Mouse (Mus musculus) liver, adult 2 months (tissue): ENCODE results near the gene Nfic. TPM values are rescaled to one million over a fixed set of nuclear protein-coding genes. Genes with fewer than 3 reads are reported as not detected.

Experiments
- DNase-seq: peaks from one replicate; pipeline ENCODE4 v3.0.0-alpha.2; 2011; ENCODE audit warnings: low read depth, low spot score; ENCODE audit errors: extremely low read depth
- H3K27ac ChIP-seq: fragments of 200-500 bp; replicated peaks from 2 replicates; pipeline ENCODE4 v1.5.1; 2012; ENCODE audit warnings: low read depth, mild to moderate bottlenecking, control low read depth, inconsistent platforms, low read length; ENCODE audit not compliant: insufficient read depth
- H3K27me3 ChIP-seq: fragments of 200-500 bp; 2 replicates; pipeline ENCODE4 v1.6.1; 2012; ENCODE audit warnings: mild to moderate bottlenecking, moderate library complexity, low read length, inconsistent platforms; ENCODE audit not compliant: control insufficient read depth, insufficient read depth
- H3K36me3 ChIP-seq: fragments of 200-500 bp; 2 replicates; pipeline ENCODE4 v1.6.1; 2012; ENCODE audit warnings: low read length, inconsistent platforms; ENCODE audit not compliant: control insufficient read depth, insufficient read depth
- H3K4me1 ChIP-seq: fragments of 200-500 bp; 2 replicates; pipeline ENCODE4 v1.6.1; 2011; ENCODE audit warnings: low read length; ENCODE audit not compliant: control insufficient read depth, insufficient read depth
- H3K4me3 ChIP-seq: fragments of 200-500 bp; 2 replicates; pipeline ENCODE4 v1.5.1; 2011; ENCODE audit warnings: low read depth, mild to moderate bottlenecking, control low read depth, low read length, moderate library complexity; ENCODE audit not compliant: insufficient read depth
- H3K79me2 ChIP-seq: fragments of 200-500 bp; 2 replicates; pipeline ENCODE4 v1.6.1; 2012; ENCODE audit warnings: inconsistent platforms, mild to moderate bottlenecking, low read length, moderate library complexity; ENCODE audit not compliant: control insufficient read depth, insufficient read depth
- H3K9ac ChIP-seq: fragments of 200-500 bp; 2 replicates; pipeline ENCODE4 v1.6.1; 2012; ENCODE audit warnings: low read depth, mild to moderate bottlenecking, control low read depth, inconsistent platforms, low read length
- CTCF ChIP-seq: fragments of 200-500 bp; IDR thresholded peaks from 2 replicates; pipeline ENCODE4 v1.5.1; 2011; ENCODE audit warnings: low read depth, low read length, control low read depth
- POLR2A ChIP-seq: fragments of 200-500 bp; IDR thresholded peaks from 2 replicates; pipeline ENCODE4 v1.6.1; 2011; ENCODE audit warnings: low read length, control low read depth; ENCODE audit not compliant: insufficient read depth; ENCODE audit errors: extremely low read depth
- WGBS: fragments of 180-500 bp; shearing (Covaris S2); methylation state at CpG from one replicate; pipeline ENCODE4 v1.1.7; 2018; 5-methylcytosine and 5-hydroxymethylcytosine counted together
- polyA plus RNA-seq: library from polyadenylated mRNA; depleted of rRNA; stranded (reverse); fragments of >200 nt; gene quantifications from 2 replicates; pipeline ENCODE4 v1.2.3, GENCODE M21; 2012
- total RNA-seq: library from RNA; depleted of rRNA; stranded (reverse); fragments of >200 nt; gene quantifications from 2 replicates; pipeline ENCODE4 v1.2.3, GENCODE M21; 2014

The Nfic gene
- total and polyA plus RNA-seq, 2 experiments = 7.4 to 32.8 TPM

GRCm38 (mm10) chr10:81433541-81434289 is 21.7 kb downstream of the Nfic start:
- H3K36me3 ChIP-seq = no peaks in the 10 kb centered on the region
- DNase-seq = peak; percentile 71
- H3K4me1 ChIP-seq = peaks cover 39% of the 10 kb centered on the region
- peak overlapping the region; percentile 38; the same call in 1 of the 2 replicates for H3K4me3 ChIP-seq
- H3K27ac ChIP-seq = peak overlapping the region; percentile 87
- TF ChIP-seq CTCF = peak; percentile 67
- TF ChIP-seq POLR2A = no peak
- WGBS = 40% methylated on average over 26 of the region's 26 CpGs
- no peaks in the 10 kb centered on the region for H3K27me3 ChIP-seq
- H3K79me2 ChIP-seq = no peaks in the 10 kb centered on the region
- peak overlapping the region; percentile 55 for H3K9ac ChIP-seq

DNA sequence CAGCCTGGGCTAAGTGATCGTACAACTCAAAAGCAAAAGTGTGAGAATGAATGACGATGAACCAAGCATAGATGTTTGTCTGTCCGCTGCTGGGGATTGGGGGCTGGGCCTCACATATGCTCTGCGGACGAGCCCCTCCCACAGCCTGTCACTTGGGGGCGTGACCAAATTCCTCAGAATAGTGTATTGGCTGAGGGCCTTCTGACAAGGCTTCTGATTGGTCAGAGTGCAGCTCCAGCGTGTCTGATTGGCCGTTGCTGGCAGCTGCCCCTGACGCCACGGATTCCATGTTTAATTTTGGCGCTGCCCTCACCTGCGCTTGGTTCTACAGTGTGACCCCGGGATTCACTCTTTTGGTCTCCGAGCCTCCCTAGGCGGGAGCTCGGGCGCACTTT is 22.6 kb downstream of the Nfic start:
- under 1% methylated on average over 17 of the region's 17 CpGs for WGBS
- Histone ChIP-seq H3K4me3 (peak overlapping the region; percentile 28; the same call in 1 of the 2 replicates), H3K9ac (peak overlapping the region; percentile 36), H3K36me3 (no peaks in the 10 kb centered on the region), H3K27me3 (no peaks in the 10 kb centered on the region), H3K79me2 (peaks cover 3% of the 10 kb centered on the region; the same call in 1 of the 2 replicates), H3K27ac (peak overlapping the region; percentile 87), H3K4me1 (peaks cover 39% of the 10 kb centered on the region)
- no peak for TF ChIP-seq CTCF
- TF ChIP-seq POLR2A = no peak
- DNase-seq = peak; percentile 93

DNA sequence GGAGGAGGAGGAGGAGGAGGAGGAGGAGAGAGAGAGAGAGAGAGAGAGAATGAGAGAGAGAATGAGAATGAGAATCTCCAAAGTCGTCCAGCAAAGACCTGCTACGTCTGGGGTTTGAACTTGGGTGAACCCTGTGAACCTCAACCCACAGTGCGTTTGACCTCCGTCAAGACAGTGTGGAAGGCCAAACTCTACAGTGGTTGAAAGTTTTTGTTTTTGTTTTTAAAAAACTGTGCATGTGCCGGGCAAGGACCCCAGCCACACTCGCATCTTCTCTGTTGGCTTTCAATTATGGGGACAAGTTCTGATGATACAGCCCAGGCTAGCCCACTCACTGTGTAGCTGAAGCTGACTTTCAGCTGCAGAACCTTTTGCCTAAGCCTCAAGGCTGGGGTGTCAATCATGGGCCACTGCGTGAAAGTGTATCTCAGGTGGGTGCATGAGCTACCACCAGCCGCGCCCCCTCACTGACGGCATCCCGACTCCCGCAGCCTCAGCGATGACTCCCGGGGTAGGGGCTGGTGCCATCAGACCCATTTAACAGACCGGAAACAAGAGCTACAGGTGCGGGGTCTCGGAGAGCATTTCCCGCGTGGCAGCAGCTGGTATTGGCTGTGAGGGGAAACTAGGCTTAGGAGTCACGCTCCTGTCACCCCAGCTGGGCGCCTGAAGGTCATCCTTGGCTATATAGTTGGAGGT is 23.1 kb downstream of the Nfic start:
- Histone ChIP-seq H3K4me1 (peaks cover 41% of the 10 kb centered on the region), H3K36me3 (no peaks in the 10 kb centered on the region), H3K4me3 (no peak overlapping the region), H3K79me2 (peaks cover 5% of the 10 kb centered on the region; the same call in 1 of the 2 replicates), H3K27ac (peak overlapping the region; percentile 8; the same call in 1 of the 2 replicates), H3K27me3 (no peaks in the 10 kb centered on the region), H3K9ac (no peak overlapping the region)
- DNase-seq = no peak
- WGBS = 51% methylated on average over 21 of the region's 21 CpGs
- no peak for TF ChIP-seq POLR2A
- TF ChIP-seq CTCF = no peak

DNA sequence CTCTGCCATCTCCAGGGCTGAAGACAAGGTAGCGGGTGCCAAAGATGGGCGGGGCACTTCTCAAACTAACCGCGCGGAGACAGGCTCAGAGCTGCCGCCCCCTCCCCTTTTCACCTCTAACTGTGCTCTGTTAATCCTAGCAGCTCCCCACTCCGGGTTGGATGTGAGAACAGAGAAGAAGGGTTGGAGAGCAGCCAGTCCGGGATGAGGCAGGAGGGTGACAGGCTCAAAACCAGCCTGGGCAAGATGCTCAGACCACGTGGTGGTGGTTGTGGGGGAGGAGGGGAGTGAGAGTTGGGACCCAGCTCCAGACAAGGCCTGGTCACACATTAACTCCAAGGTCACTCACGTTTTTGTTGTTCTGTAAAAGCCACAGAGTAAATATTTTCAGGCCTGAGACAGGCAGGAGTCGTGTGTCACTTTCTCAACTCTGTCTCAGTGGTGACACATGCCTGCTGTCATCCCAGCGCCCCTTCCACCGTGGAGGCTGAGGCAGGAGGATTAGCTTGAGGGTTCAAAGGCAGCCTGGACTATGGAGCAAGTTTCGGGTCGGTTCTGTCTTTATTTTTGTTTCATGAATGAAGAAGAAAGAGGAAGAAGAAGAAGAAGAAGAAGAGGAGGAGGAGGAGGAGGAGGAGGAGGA is 23.8 kb downstream of the Nfic start:
- peak; percentile 88 for DNase-seq
- Histone ChIP-seq H3K9ac (no peak overlapping the region), H3K27ac (peak overlapping the region; percentile 41), H3K4me1 (peaks cover 43% of the 10 kb centered on the region), H3K36me3 (no peaks in the 10 kb centered on the region), H3K4me3 (0 out of 2 replicates have a peak overlapping the region, but pooled peaks have one; percentile 73), H3K27me3 (no peaks in the 10 kb centered on the region), H3K79me2 (peaks cover 7% of the 10 kb centered on the region; the same call in 1 of the 2 replicates)
- 9% methylated on average over 15 of the region's 15 CpGs for WGBS
- TF ChIP-seq POLR2A (no peak), CTCF (no peak)

- Histone ChIP-seq H3K27me3 (no peaks in the 10 kb centered on the region), H3K79me2 (peaks cover 12% of the 10 kb centered on the region; the same call in 1 of the 2 replicates), H3K9ac (peak overlapping the region; percentile 85), H3K4me3 (peak overlapping the region; percentile 73), H3K27ac (peak overlapping the region; percentile 83), H3K4me1 (peaks cover 43% of the 10 kb centered on the region), H3K36me3 (no peaks in the 10 kb centered on the region)
- DNase-seq = peak; percentile 24
- WGBS = 2% methylated on average over 57 of the region's 70 CpGs
- no peak for TF ChIP-seq CTCF
- TF ChIP-seq POLR2A = 0 out of 2 replicates have a peak, but pooled peaks have one; percentile 43
Measured at GRCm38 (mm10) chr10:81430831-81431525, 24.5 kb downstream of the Nfic start.
